Mouse (Mus musculus) lung, embryonic 14.5 days (tissue): ENCODE measurements around the gene Hoxd11. TPM values are rescaled to one million over a fixed set of nuclear protein-coding genes. Genes with fewer than 3 reads are reported as not detected.

Experiments
- ATAC-seq: fragments of 200-750 bp; cut with Nextera tagmentation; 2 replicates; pipeline ENCODE4 v1.8.0; 2017; ENCODE audit warnings: mild to moderate bottlenecking, moderate TSS enrichment, moderate library complexity; ENCODE audit not compliant: insufficient read depth
- DNase-seq: peaks from one replicate; pipeline ENCODE4 v3.0.0-alpha.2; 2015
- H3K27ac ChIP-seq: fragments of 300-500 bp; sonication (generic); 2 replicates; pipeline ENCODE4 v1.5.1; 2014; ENCODE audit warnings: low read depth, mild to moderate bottlenecking, moderate library complexity
- H3K27me3 ChIP-seq: fragments of 300-500 bp; sonication (generic); 2 replicates; pipeline ENCODE4 v1.6.1; 2014; ENCODE audit warnings: low read length, control low read depth; ENCODE audit not compliant: insufficient read depth
- H3K36me3 ChIP-seq: fragments of 300-500 bp; sonication (generic); 2 replicates; pipeline ENCODE4 v1.6.1; 2014; ENCODE audit warnings: control low read depth; ENCODE audit not compliant: insufficient read depth
- H3K4me1 ChIP-seq: fragments of 300-500 bp; sonication (generic); 2 replicates; pipeline ENCODE4 v1.6.1; 2014; ENCODE audit warnings: antibody characterized with exemption, control low read depth; ENCODE audit not compliant: insufficient read depth
- H3K4me2 ChIP-seq: fragments of 300-500 bp; sonication (generic); 2 replicates; pipeline ENCODE4 v1.6.1; 2014; ENCODE audit warnings: mild to moderate bottlenecking
- H3K4me3 ChIP-seq: fragments of 300-500 bp; sonication (generic); 2 replicates; pipeline ENCODE4 v1.5.1; 2014; ENCODE audit warnings: low read depth, low read length
- H3K9ac ChIP-seq: fragments of 300-500 bp; sonication (generic); 2 replicates; pipeline ENCODE4 v1.6.1; 2014
- H3K9me3 ChIP-seq: fragments of 300-500 bp; sonication (generic); 2 replicates; pipeline ENCODE4 v1.6.1; 2016; ENCODE audit warnings: low read depth, low read length, control low read depth
- CTCF ChIP-seq: IDR thresholded peaks from 2 replicates; pipeline ENCODE4 v1.5.1; 2016; ENCODE audit warnings: antibody characterized with exemption, low read depth
- WGBS: fragments of 180-500 bp; shearing (Covaris S2); extraction: QIAGEN DNeasy Blood & Tissue Kit; methylation state at CpG from one replicate; pipeline ENCODE4 v1.1.7; 2014; 5-methylcytosine and 5-hydroxymethylcytosine counted together
- polyA plus RNA-seq: library from polyadenylated mRNA; unstranded; fragments of >200 nt; fragmentation: Nextera tagmentation; extraction: Ambion mirVana; gene quantifications from 2 replicates; pipeline ENCODE4 v1.2.1, GENCODE M21; 2014

Gene Hoxd11
- polyA plus RNA-seq, 1 experiment from 2014 or later = not detected

DNA sequence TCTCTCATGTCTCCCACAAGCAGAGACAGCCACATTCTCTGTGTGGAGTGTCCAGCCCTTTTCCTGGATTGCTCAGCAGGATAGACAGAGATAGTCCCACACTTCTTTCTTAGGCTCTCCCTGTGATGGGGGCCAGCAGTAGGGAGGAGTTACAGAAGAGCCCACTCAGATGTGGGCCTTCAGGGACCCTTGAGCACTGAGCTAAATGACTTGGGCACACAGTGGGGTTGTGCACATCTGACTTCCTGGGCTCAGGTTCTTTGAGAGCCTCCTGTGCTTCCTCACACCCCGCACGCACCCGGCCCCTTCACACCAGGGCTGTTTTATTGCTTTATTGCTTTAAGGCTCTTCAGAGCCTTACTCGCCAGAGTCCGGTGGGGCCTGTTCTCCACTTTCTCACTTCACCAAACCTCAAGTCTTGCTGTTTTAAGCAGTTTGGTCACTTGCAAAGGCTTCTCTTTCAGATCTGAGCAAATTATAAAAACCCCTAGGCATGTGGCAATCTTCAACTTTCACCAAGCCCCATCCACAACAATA lies 41.7 kb downstream of the Hoxd11 start:
- H3K9me3 ChIP-seq = no peaks in the 10 kb centered on the region
- ATAC-seq (no peak), DNase-seq (no peak)
- no peak overlapping the region for H3K27ac ChIP-seq
- no peaks in the 10 kb centered on the region for H3K36me3 ChIP-seq
- no peak overlapping the region for H3K4me2 ChIP-seq
- peaks cover 96% of the 10 kb centered on the region for H3K27me3 ChIP-seq
- no peaks in the 10 kb centered on the region for H3K4me1 ChIP-seq
- no peak overlapping the region for H3K9ac ChIP-seq
- no peak overlapping the region for H3K4me3 ChIP-seq
- 13% methylated on average over 5 of the region's 5 CpGs for WGBS
- no peak for TF ChIP-seq CTCF

DNA sequence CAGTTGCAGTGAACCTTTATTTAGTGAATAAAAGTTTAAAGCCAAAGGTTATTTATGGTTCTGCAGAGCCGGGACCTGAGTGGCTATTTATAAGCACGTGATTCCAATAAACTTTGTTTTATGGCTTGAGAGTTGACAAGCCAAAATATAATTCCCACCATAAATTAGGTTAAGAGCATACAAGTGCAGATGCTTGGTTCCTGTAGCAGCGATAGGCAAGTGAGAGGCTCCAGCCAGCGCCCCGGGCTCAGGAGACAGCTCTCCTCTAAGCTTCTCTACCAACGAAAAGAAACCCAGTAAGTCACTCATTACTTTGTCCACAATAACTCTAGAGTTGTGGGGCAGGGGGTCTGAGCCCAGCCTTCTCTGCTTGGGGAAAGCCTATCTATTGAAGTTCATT lies 42.5 kb downstream of the Hoxd11 start:
- Histone ChIP-seq H3K27ac (no peak overlapping the region), H3K9me3 (no peaks in the 10 kb centered on the region), H3K4me1 (no peaks in the 10 kb centered on the region), H3K4me2 (no peak overlapping the region), H3K4me3 (no peak overlapping the region), H3K9ac (no peak overlapping the region), H3K27me3 (peaks cover 96% of the 10 kb centered on the region), H3K36me3 (no peaks in the 10 kb centered on the region)
- no peak for TF ChIP-seq CTCF
- DNase-seq (no peak), ATAC-seq (no peak)
- 12% methylated on average over 6 of the region's 6 CpGs for WGBS

DNA sequence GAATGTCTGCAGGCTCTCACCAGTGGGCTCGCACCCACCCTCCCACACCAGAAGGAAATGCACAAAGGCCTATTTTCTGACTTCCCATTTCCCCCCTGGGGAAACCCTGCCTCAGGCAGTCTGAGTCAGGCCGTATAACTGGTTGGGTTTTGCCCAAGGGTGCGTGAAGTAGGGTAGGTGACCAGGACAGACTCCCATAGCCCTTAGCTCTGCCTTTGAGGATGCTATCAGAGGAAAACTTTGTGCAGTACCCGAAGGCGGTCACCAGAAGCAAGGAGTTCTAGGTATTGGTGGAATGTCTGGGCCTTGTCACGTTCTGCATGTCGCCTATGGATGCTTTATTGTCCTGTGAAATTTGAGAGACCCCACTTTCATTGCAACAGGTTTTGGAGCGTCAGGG lies 43.6 kb downstream of the Hoxd11 start:
- Histone ChIP-seq H3K4me2 (no peak overlapping the region), H3K27ac (no peak overlapping the region), H3K9me3 (no peaks in the 10 kb centered on the region), H3K4me3 (no peak overlapping the region), H3K4me1 (no peaks in the 10 kb centered on the region), H3K27me3 (peaks cover 96% of the 10 kb centered on the region), H3K9ac (no peak overlapping the region), H3K36me3 (no peaks in the 10 kb centered on the region)
- no peak for DNase-seq
- no peak for TF ChIP-seq CTCF
- 10% methylated on average over 8 of the region's 8 CpGs for WGBS
- no peak for ATAC-seq

DNA sequence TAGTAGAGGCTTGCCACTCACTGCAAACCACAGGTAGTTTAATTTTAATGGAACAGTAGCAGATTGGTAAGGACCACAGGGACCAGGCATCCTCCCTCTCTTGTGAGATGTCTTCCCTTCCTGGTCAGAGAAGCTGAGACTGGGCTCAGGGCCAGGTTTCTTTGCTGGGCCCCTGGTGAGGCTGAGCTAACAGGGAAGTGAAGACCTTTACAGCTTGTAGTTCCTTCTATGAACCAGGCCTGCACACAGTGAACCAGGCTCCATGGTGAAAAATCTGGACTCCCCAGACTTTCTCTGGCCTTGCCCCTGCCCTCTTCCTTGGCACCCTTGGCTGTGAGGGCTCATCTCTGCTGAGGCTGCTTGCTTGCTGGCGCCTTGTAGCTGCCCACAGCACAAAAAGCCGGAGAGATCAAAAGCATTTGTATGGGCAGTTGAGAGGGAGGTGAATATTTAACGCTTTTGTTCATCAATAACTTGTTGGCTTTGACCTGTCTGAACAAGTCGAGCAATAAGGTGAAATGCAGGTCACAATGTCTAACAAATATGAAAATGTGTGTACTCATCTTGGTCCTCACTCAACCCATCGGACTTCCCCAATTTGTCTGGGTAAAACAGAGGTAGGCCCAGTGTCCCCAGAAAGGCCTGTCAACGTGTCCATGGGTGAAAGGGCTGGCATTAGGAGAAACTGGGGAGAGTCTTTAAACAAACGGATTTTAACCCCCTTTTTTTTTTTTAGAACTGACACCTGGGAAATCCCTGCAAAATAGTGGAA lies 45.1 kb downstream of the Hoxd11 start:
- Histone ChIP-seq H3K4me3 (no peak overlapping the region), H3K27me3 (peaks cover 100% of the 10 kb centered on the region), H3K4me2 (no peak overlapping the region), H3K9me3 (no peaks in the 10 kb centered on the region), H3K27ac (no peak overlapping the region), H3K36me3 (no peaks in the 10 kb centered on the region), H3K4me1 (no peaks in the 10 kb centered on the region), H3K9ac (no peak overlapping the region)
- peak; percentile 65 for DNase-seq
- no peak for ATAC-seq
- 24% methylated on average over 7 of the region's 7 CpGs for WGBS
- TF ChIP-seq CTCF = no peak

DNA sequence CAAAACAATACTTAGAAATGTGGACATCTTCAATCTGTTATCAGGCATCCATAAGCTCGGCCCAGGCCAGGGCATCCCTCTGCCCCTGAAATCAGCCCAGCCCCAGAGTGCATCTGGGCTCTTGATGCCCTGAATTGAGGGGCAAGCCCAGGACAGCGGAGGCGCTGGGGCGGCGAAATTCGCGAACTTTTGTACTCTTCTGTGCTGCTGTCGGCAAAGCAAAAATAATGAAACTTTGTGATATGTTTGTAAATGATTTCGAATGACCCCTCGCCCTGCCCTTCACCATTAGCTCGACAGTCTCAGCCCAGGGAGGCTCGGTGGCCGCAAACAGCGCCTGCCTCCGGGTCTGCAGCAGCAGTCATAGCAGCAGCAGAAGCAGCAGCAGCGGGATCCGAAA lies 45.8 kb downstream of the Hoxd11 start:
- TF ChIP-seq CTCF = no peak
- H3K36me3 ChIP-seq = no peaks in the 10 kb centered on the region
- H3K9me3 ChIP-seq = no peaks in the 10 kb centered on the region
- H3K4me2 ChIP-seq = no peak overlapping the region
- 5% methylated on average over 17 of the region's 17 CpGs for WGBS
- no peak overlapping the region for H3K9ac ChIP-seq
- no peak for ATAC-seq
- peaks cover 99% of the 10 kb centered on the region for H3K27me3 ChIP-seq
- no peaks in the 10 kb centered on the region for H3K4me1 ChIP-seq
- H3K4me3 ChIP-seq = no peak overlapping the region
- H3K27ac ChIP-seq = no peak overlapping the region
- no peak for DNase-seq

DNA sequence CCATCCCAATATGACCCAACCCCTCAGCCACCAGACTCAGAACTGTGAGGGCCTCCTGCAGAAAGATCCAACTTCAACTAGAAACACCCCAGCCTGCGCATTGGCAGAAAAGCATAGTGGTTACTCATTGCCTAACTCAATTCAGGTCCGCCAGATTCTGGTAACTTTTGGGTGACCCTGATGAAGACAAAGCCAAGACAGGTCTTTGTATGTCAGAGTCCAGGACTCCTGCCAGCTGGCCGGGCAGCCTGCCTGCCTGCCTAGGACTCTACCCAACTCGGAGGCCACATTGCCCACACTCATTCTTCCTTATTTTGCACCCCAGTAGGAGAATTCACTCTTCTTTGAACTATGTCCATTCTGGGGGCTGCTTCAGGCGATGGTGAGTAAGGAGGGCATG lies 47.2 kb downstream of the Hoxd11 start, which contains the start of gene Gm28230:
Gm28230 (plus strand) TSS at position 178 of the 400 bp plus-strand sequence.
- no peaks in the 10 kb centered on the region for H3K36me3 ChIP-seq

DNA sequence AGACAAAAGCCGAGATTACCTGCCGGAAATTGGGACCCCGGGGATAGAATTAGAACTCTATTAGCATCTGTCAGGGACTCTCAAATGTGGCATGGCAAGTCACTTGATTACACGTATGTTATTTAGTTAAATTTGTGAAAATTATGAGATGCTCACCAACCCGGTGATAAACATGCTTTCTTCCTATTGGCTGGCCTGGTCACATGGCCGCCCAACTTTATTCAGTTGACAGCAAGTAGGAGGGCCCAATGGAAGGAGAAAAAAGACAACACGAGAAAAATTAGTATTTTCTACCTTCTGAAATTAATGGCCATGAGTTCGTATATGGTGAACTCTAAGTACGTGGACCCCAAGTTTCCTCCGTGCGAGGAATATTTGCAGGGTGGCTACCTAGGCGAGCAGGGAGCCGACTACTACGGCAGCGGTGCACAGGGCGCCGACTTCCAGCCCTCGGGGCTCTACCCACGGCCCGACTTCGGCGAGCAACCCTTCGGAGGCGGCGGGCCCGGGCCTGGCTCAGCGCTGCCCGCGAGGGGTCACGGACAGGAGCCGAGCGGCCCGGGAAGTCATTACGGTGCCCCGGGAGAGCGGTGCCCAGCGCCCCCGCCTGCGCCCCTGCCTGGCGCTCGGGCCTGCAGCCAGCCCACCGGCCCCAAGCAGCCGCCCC lies 47.7 kb downstream of the Hoxd11 start:
- Histone ChIP-seq H3K27me3 (peaks cover 99% of the 10 kb centered on the region), H3K4me1 (no peaks in the 10 kb centered on the region), H3K36me3 (no peaks in the 10 kb centered on the region), H3K9me3 (no peaks in the 10 kb centered on the region), H3K4me3 (peak overlapping the region; percentile 21), H3K27ac (no peak overlapping the region), H3K9ac (no peak overlapping the region), H3K4me2 (peak overlapping the region; percentile 34)
- no peak for ATAC-seq
- WGBS = 2% methylated on average over 43 of the region's 43 CpGs
- no peak for TF ChIP-seq CTCF
- no peak for DNase-seq

More for the DNA sequence above, 47.2 kb downstream of the Hoxd11 start, which contains the start of gene Gm28230:
- H3K27me3 ChIP-seq = peaks cover 99% of the 10 kb centered on the region
- no peak within 1 kb of the TSS for H3K27ac ChIP-seq
- peak within 1 kb of the TSS; percentile 34 for H3K4me2 ChIP-seq
- peak within 1 kb of the TSS; percentile 21 for H3K4me3 ChIP-seq
- WGBS = 9% methylated on average over 5 of the region's 5 CpGs
- H3K4me1 ChIP-seq = no peaks in the 10 kb centered on the region
- DNase-seq (no peak), ATAC-seq (no peak)
- no peak for TF ChIP-seq CTCF
- no peaks in the 10 kb centered on the region for H3K9me3 ChIP-seq
- no peak within 1 kb of the TSS for H3K9ac ChIP-seq
